Mouse (Mus musculus) spleen, adult 2 months (tissue): ENCODE measurements around the gene Lrmda.

Source experiments
- CTCF ChIP-seq: fragments of 200-500 bp; IDR thresholded peaks from 2 replicates; pipeline ENCODE4 v1.5.1; 2011; ENCODE audit warnings: mild to moderate bottlenecking, inconsistent platforms; ENCODE audit not compliant: insufficient read depth, insufficient read length, insufficient replicate concordance; ENCODE audit errors: extremely low read depth
- POLR2A ChIP-seq: fragments of 200-500 bp; IDR thresholded peaks from 2 replicates; pipeline ENCODE4 v1.6.1; 2011; ENCODE audit warnings: low read depth, low read length, inconsistent platforms

GRCm38 (mm10) chr14:22782365-22782764 lies 762.9 kb downstream of the Lrmda start:
- TF ChIP-seq POLR2A = no peak
- no peak for TF ChIP-seq CTCF
